Mouse (Mus musculus) liver, embryonic 14.5 days (tissue): Measurements from ENCODE around the gene Nav2.

Experiments
- CTCF ChIP-seq: IDR thresholded peaks from 2 replicates; pipeline ENCODE4 v1.5.1; 2016; ENCODE audit warnings: antibody characterized with exemption, low read depth, control low read depth
- EP300 ChIP-seq: IDR thresholded peaks from 2 replicates; pipeline ENCODE4 v1.6.1; 2016; ENCODE audit warnings: antibody characterized with exemption, low read depth

GRCm38 (mm10) chr7:48998595-48998994 is 90.1 kb downstream of the Nav2 start:
- TF ChIP-seq CTCF (no peak), EP300 (no peak)
